Mouse (Mus musculus) limb, embryonic 10.5 days (tissue): Measurements from ENCODE around the gene Crk. TPM values are rescaled to one million over a fixed set of nuclear protein-coding genes. Genes with fewer than 3 reads are reported as not detected.
"Not testable (repeated sequence)": the region's sequence is repeated elsewhere in the genome, so short reads cannot be mapped to it uniquely, and the experiment has no call there.

Source experiments
- DNase-seq: peaks from one replicate; pipeline ENCODE4 v3.0.0-alpha.2; 2017; ENCODE audit warnings: low spot score
- H3K27ac ChIP-seq: fragments of 300-500 bp; sonication (generic); 2 replicates; pipeline ENCODE4 v1.5.1; 2016; ENCODE audit warnings: mild to moderate bottlenecking
- H3K27me3 ChIP-seq: fragments of 300-500 bp; sonication (generic); 2 replicates; pipeline ENCODE4 v1.6.1; 2016; ENCODE audit warnings: low read depth, mild to moderate bottlenecking; ENCODE audit not compliant: poor library complexity, severe bottlenecking
- H3K36me3 ChIP-seq: fragments of 300-500 bp; sonication (generic); 2 replicates; pipeline ENCODE4 v1.6.1; 2016; ENCODE audit warnings: mild to moderate bottlenecking, moderate library complexity
- H3K4me1 ChIP-seq: fragments of 300-500 bp; sonication (generic); 2 replicates; pipeline ENCODE4 v1.6.1; 2016
- H3K4me3 ChIP-seq: fragments of 300-500 bp; sonication (generic); 2 replicates; pipeline ENCODE4 v1.5.1; 2016; ENCODE audit warnings: mild to moderate bottlenecking, moderate library complexity
- H3K9me3 ChIP-seq: fragments of 300-500 bp; sonication (generic); replicated peaks from 2 replicates; pipeline ENCODE4 v1.6.1; 2016; ENCODE audit warnings: mild to moderate bottlenecking
- WGBS: fragments of 180-500 bp; shearing (Covaris S2); methylation state at CpG from one replicate; pipeline ENCODE4 v1.1.7; 2016; 5-methylcytosine and 5-hydroxymethylcytosine counted together
- polyA plus RNA-seq: library from polyadenylated mRNA; unstranded; fragments of >200 nt; fragmentation: Nextera tagmentation; extraction: Ambion mirVana; gene quantifications from 2 replicates; pipeline ENCODE4 v1.2.1, GENCODE M21; 2016

Crk gene
- polyA plus RNA-seq, 1 experiment from 2014 or later = 123 TPM

GRCm38 (mm10) chr11:75677881-75678746, 945 bp upstream of the Crk start:
- Histone ChIP-seq H3K4me1 (peaks cover 19% of the 10 kb centered on the region), H3K27me3 (no peaks in the 10 kb centered on the region), H3K27ac (0 out of 2 replicates have a peak overlapping the region, but pooled peaks have one; percentile 97), H3K36me3 (peaks cover 22% of the 10 kb centered on the region), H3K9me3 (no peaks in the 10 kb centered on the region), H3K4me3 (peak overlapping the region; percentile 97)
- no peak for DNase-seq
- 84% methylated on average over 3 of the region's 3 CpGs for WGBS

DNA sequence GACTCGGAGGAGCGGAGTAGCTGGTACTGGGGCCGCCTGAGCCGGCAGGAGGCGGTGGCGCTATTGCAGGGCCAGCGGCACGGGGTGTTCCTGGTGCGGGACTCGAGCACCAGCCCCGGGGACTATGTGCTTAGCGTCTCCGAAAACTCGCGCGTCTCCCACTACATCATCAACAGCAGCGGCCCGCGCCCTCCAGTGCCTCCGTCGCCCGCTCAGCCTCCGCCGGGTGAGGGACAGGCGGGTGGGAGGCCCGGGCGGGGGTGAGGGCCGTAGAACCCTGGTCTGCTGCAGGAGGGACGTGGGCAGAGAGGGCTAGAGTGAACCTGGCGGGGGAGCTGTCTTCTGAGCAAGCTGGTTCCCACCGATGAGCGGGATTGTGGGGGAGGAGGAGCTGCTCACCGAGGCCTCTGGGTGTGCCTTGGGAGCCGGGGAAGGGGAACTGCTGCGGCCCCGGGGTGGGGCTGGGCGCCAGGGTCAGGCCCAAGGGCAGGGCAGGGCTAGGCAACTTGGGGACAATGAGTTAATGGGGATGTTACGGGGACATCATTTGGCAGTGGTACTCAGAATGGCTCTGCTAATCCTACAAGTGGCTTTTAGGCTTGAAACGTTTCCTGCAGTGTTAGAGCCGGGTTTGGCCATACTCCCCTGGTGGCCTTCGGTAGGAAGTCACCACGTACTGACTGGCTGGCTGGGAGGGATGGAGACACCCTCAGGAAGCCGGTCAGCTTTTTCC, 546 bp downstream of the Crk start:
- under 1% methylated on average over 43 of the region's 43 CpGs for WGBS
- H3K27ac ChIP-seq = peak overlapping the region; percentile 97
- no peaks in the 10 kb centered on the region for H3K27me3 ChIP-seq
- peak; percentile 67 for DNase-seq
- peaks cover 19% of the 10 kb centered on the region for H3K4me1 ChIP-seq
- H3K36me3 ChIP-seq = peaks cover 32% of the 10 kb centered on the region
- peak overlapping the region; percentile 97 for H3K4me3 ChIP-seq
- no peaks in the 10 kb centered on the region for H3K9me3 ChIP-seq

DNA sequence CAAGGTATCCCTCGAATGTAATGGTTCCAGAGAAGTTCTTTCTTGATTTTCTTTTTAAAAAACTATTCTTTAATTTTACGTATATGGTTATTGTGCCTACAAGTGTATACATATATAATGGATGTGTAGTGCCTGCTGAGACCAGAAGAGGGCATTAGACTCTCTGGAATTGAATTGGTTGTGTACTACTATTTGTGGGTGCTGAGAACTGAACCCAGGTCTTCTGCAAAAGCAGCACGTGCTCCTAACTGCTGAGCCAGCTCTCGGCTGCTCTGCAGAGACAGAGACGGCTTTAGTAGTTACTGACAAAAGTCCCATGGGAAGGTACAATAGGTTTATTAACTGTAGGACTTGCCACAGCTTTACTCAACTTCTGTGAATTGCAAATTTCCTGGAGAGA, 5.4 kb downstream of the Crk start:
- Histone ChIP-seq H3K4me3 (no peak overlapping the region), H3K9me3 (no peaks in the 10 kb centered on the region), H3K27me3 (no peaks in the 10 kb centered on the region), H3K4me1 (peaks cover 12% of the 10 kb centered on the region), H3K27ac (no peak overlapping the region), H3K36me3 (peaks cover 58% of the 10 kb centered on the region)
- 96% methylated on average over 5 of the region's 5 CpGs for WGBS
- no peak for DNase-seq

GRCm38 (mm10) chr11:75684956-75685355, 5.9 kb downstream of the Crk start:
- H3K4me1 ChIP-seq = peaks cover 8% of the 10 kb centered on the region
- no peak overlapping the region for H3K4me3 ChIP-seq
- H3K27me3 ChIP-seq = no peaks in the 10 kb centered on the region
- H3K36me3 ChIP-seq = peaks cover 63% of the 10 kb centered on the region
- H3K9me3 ChIP-seq = no peaks in the 10 kb centered on the region
- DNase-seq = no peak
- WGBS = 87% methylated on average over 2 of the region's 2 CpGs
- no peak overlapping the region for H3K27ac ChIP-seq

- Histone ChIP-seq H3K27ac (no peak overlapping the region), H3K27me3 (no peaks in the 10 kb centered on the region), H3K4me1 (no peaks in the 10 kb centered on the region), H3K4me3 (no peak overlapping the region), H3K9me3 (no peaks in the 10 kb centered on the region), H3K36me3 (peaks cover 75% of the 10 kb centered on the region)
- no peak for DNase-seq
- WGBS = 82% methylated on average over 2 of the region's 2 CpGs
Observed at GRCm38 (mm10) chr11:75687343-75687993, 8.4 kb downstream of the Crk start.

DNA sequence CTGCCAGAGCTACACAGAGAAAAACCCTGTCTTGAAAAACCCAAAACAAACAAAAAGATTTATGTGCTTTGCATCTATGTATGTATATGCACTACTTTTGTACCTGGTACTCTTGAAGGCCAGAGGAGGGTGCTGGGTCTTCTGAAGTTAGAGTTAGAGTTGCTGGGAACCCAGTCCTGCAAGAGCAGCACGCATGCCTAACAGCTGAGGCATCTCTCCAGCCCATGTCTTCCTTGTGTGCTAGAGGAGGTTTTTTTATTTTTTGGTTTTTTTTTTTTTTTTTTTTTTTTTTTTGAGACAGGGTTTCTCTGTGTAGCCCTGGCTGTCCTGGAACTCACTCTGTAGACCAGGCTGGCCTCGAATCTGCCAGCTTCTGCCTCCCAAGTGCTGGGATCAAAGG, 9.1 kb downstream of the Crk start:
- no peaks in the 10 kb centered on the region for H3K27me3 ChIP-seq
- H3K9me3 ChIP-seq = no peaks in the 10 kb centered on the region
- H3K36me3 ChIP-seq = peaks cover 75% of the 10 kb centered on the region
- no peak overlapping the region for H3K27ac ChIP-seq
- H3K4me3 ChIP-seq = no peak overlapping the region
- H3K4me1 ChIP-seq = no peaks in the 10 kb centered on the region
- WGBS = 91% methylated on average over 2 of the region's 2 CpGs
- no peak for DNase-seq

DNA sequence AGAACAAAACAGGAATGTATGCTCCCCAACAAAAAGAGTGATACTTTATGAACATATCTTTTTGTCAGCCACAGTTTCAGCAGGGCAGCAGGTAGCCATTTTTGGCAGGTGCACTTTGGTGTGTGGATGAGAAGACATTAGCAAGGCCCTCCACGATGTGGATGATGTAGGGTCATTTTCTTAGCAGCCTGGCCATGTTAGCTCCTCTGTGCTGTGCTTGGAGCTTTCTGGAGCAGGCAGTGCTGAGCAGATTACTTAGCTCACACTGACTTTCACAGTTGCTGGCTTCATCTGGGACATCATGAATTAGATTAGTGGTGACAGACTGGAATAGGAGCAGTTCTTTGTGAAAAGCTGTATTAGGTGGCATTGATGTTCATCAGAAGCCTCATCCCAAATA, 10.9 kb downstream of the Crk start:
- Histone ChIP-seq H3K4me1 (no peaks in the 10 kb centered on the region), H3K36me3 (peaks cover 75% of the 10 kb centered on the region)

DNA sequence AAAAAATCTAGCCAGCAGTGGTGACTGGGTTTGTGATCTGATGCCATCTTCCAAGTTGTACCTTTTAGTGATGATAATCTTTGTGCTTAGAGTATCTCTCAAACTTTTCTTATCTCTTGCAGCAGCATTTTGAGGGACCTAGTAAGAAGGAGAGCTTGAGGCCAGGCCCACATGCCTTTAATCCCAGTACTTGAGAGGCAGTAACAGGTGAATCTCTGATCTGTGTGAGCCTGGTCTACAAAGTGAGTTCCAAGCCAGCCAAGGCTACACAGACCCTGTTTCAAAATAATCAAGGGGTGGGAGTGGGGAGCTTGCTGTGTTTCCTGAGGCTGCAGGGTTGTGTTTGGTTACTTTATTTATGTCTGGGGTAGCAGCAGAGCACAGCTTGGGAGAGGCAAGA, 12.0 kb downstream of the Crk start:
- H3K4me3 ChIP-seq = no peak overlapping the region
- H3K27ac ChIP-seq = no peak overlapping the region
- H3K36me3 ChIP-seq = peaks cover 79% of the 10 kb centered on the region
- no peaks in the 10 kb centered on the region for H3K27me3 ChIP-seq
- no peaks in the 10 kb centered on the region for H3K9me3 ChIP-seq
- H3K4me1 ChIP-seq = no peaks in the 10 kb centered on the region
- DNase-seq = no peak

More for the DNA sequence above, 10.9 kb downstream of the Crk start:
- H3K9me3 ChIP-seq = no peaks in the 10 kb centered on the region
- no peaks in the 10 kb centered on the region for H3K27me3 ChIP-seq
- no peak overlapping the region for H3K27ac ChIP-seq
- WGBS = 83% methylated on average over 1 of the region's 1 CpGs
- H3K4me3 ChIP-seq = no peak overlapping the region
- DNase-seq = no peak

DNA sequence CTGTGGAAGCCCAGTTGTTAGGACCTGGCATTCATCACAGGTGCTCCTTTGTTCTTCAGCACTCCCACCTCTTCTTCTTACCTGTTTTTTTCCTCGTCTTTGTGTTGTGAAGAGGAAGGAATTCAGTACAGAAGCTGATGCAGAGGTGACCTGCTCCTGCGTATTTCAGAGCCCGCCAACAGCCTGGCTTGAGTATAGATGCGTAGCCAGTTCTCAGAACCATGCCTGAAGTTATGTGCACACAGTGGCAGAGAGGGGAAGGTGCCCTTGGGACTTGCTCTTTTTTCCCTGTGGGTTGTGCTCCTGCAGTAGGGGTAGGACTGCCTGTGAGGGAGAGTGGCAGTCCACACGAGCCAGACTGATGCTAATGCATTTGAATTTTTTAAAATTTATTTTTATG, 14.5 kb downstream of the Crk start:
- H3K4me3 ChIP-seq = no peak overlapping the region
- H3K27ac ChIP-seq = no peak overlapping the region
- H3K36me3 ChIP-seq = peaks cover 97% of the 10 kb centered on the region
- DNase-seq = no peak
- no peaks in the 10 kb centered on the region for H3K9me3 ChIP-seq
- H3K27me3 ChIP-seq = no peaks in the 10 kb centered on the region
- H3K4me1 ChIP-seq = no peaks in the 10 kb centered on the region
- WGBS = 97% methylated on average over 5 of the region's 5 CpGs

DNA sequence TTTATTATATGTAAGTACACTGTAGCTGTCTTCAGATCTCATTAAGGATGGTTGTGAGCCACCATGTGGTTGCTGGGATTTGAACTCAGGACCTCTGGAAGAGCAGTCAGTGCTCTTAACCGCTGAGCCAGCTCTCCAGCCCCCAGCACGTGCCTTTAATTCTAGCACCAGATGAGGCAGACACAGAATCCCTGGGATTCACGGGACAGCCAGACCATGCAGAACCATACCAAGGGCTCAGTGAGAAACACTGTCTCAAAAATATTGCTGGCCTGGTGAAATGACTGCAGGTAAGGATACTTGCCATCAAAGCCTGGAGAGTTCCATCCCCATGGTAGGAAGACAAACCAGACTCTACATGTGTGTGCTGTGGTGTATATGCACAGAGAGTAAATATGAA, 18.4 kb downstream of the Crk start:
- DNase-seq, H3K4me1 ChIP-seq, H3K9me3 ChIP-seq, H3K4me3 ChIP-seq, H3K27me3 ChIP-seq, H3K27ac ChIP-seq: not testable (repeated sequence)
- peaks cover 99% of the 10 kb centered on the region for H3K36me3 ChIP-seq
- 98% methylated on average over 3 of the region's 3 CpGs for WGBS

DNA sequence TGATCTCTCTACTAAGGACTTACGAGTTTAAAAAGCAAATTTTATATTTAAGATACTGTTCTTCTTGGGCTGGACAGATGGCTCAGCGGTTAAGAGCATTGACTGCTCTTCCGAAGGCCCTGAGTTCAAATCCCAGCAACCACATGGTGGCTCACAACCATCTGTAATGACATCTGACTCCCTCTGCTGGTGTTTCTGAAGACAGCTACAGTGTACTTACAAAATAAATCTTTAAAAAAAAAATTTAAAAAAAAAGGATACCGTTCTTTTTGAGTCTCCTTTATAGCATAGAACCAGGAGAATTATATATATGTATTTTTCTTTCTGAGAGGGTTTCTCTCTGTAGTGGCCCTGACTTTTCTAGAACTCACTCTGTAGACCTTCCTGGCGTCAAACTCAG, 21.5 kb downstream of the Crk start:
- Histone ChIP-seq H3K4me1 (peaks cover 3% of the 10 kb centered on the region; the same call in 1 of the 2 replicates), H3K4me3 (no peak overlapping the region), H3K27ac (no peak overlapping the region), H3K36me3 (peaks cover 98% of the 10 kb centered on the region), H3K27me3 (no peaks in the 10 kb centered on the region), H3K9me3 (no peaks in the 10 kb centered on the region)
- 98% methylated on average over 5 of the region's 5 CpGs for WGBS
- DNase-seq = no peak

GRCm38 (mm10) chr11:75702761-75703160, 23.7 kb downstream of the Crk start:
- DNase-seq = no peak
- no peak overlapping the region for H3K27ac ChIP-seq
- no peaks in the 10 kb centered on the region for H3K9me3 ChIP-seq
- WGBS = 90% methylated on average over 6 of the region's 6 CpGs
- H3K27me3 ChIP-seq = no peaks in the 10 kb centered on the region
- no peak overlapping the region for H3K4me3 ChIP-seq
- H3K4me1 ChIP-seq = peaks cover 3% of the 10 kb centered on the region; the same call in 1 of the 2 replicates
- H3K36me3 ChIP-seq = peaks cover 97% of the 10 kb centered on the region

DNA sequence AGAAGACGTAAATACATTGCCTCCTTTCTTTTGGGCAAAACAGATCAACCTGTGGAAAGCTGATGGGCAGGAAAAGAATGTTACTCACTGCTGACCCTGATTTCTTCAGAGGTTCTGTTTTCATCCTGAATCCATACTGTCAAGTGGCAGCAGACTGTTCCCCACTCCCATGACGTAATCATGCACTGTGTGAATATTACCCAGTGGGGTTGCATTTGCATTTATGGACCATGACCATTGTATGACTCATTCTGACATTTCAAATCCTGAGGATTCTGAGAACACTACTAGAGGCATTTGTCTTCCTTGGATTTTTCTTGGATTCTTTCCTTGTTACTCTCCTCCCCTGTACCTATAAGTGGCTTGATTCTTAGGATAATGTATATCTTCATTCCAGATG, 24.7 kb downstream of the Crk start:
- Histone ChIP-seq H3K4me1 (peaks cover 3% of the 10 kb centered on the region; the same call in 1 of the 2 replicates), H3K27ac (no peak overlapping the region), H3K36me3 (peaks cover 92% of the 10 kb centered on the region), H3K4me3 (no peak overlapping the region), H3K9me3 (no peaks in the 10 kb centered on the region), H3K27me3 (no peaks in the 10 kb centered on the region)
- 92% methylated on average over 2 of the region's 2 CpGs for WGBS
- no peak for DNase-seq
